Mouse (Mus musculus) midbrain, embryonic 14.5 days (tissue): ENCODE results near the gene Col6a1. TPM values are rescaled to one million over a fixed set of nuclear protein-coding genes. Genes with fewer than 3 reads are reported as not detected.

ENCODE experiments used
- ATAC-seq: fragments of 200-750 bp; cut with Nextera tagmentation; 2 replicates; pipeline ENCODE4 v1.8.0; 2017; ENCODE audit warnings: moderate number of reproducible peaks, moderate library complexity; ENCODE audit not compliant: low FRiP score, low TSS enrichment
- DNase-seq: peaks from one replicate; pipeline ENCODE4 v3.0.0-alpha.2; 2015
- H3K27ac ChIP-seq: fragments of 300-500 bp; sonication (generic); replicated peaks from 2 replicates; pipeline ENCODE4 v1.5.1; 2014; ENCODE audit warnings: mild to moderate bottlenecking, low read depth, low read length, moderate library complexity
- H3K27me3 ChIP-seq: fragments of 300-500 bp; sonication (generic); 2 replicates; pipeline ENCODE4 v1.6.1; 2014; ENCODE audit warnings: low read length, control low read depth, mixed read lengths; ENCODE audit not compliant: control insufficient read depth, insufficient read depth
- H3K36me3 ChIP-seq: fragments of 300-500 bp; sonication (generic); 2 replicates; pipeline ENCODE4 v1.6.1; 2014; ENCODE audit warnings: low read length, control low read depth; ENCODE audit not compliant: control insufficient read depth, insufficient read depth
- H3K4me1 ChIP-seq: fragments of 300-500 bp; sonication (generic); 2 replicates; pipeline ENCODE4 v1.6.1; 2014; ENCODE audit warnings: mild to moderate bottlenecking, antibody characterized with exemption, low read length, control low read depth; ENCODE audit not compliant: control insufficient read depth, insufficient read depth
- H3K4me2 ChIP-seq: fragments of 300-500 bp; sonication (generic); 2 replicates; pipeline ENCODE4 v1.6.1; 2014; ENCODE audit warnings: mild to moderate bottlenecking, low read length, moderate library complexity
- H3K4me3 ChIP-seq: fragments of 300-500 bp; sonication (generic); replicated peaks from 2 replicates; pipeline ENCODE4 v1.5.1; 2014; ENCODE audit warnings: low read depth, low read length
- H3K9ac ChIP-seq: fragments of 300-500 bp; sonication (generic); replicated peaks from 2 replicates; pipeline ENCODE4 v1.6.1; 2014; ENCODE audit warnings: mild to moderate bottlenecking, low read length, moderate library complexity
- H3K9me3 ChIP-seq: fragments of 300-500 bp; sonication (generic); 2 replicates; pipeline ENCODE4 v1.6.1; 2016; ENCODE audit warnings: low read length, control low read depth, mixed read lengths; ENCODE audit not compliant: control insufficient read depth
- WGBS: fragments of 180-500 bp; shearing (Covaris S2); extraction: QIAGEN DNeasy Blood & Tissue Kit; methylation state at CpG from one replicate; pipeline ENCODE4 v1.1.7; 2014; 5-methylcytosine and 5-hydroxymethylcytosine counted together
- polyA plus RNA-seq: library from polyadenylated mRNA; unstranded; fragments of >200 nt; fragmentation: Nextera tagmentation; extraction: Ambion mirVana; gene quantifications from 2 replicates; pipeline ENCODE4 v1.2.1, GENCODE M21; 2014

Gene Col6a1
- polyA plus RNA-seq, 1 experiment from 2014 or later: 15.7 TPM

DNA sequence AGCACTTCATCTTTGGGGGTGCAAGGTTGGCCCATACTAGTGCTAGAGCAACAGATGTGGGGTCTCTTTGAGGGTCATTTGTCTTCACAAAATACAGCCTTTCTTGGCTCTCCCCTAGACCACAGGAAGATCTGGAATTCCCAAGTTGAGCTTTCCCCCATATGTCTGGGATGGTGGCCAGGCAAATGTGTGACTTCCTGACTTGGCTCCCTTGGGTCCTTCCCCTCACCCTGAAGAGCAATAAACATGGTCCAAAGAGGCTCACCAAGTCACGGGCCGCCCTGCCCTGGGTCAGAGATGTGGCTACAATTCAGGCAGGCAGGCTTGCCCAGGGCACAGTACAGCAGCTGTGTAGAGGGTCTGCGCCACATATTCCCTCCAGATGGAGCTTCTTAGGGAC is 44.1 kb downstream of the Col6a1 start:
- WGBS: 92% methylated on average over 3 of the region's 3 CpGs
- no peak for DNase-seq

DNA sequence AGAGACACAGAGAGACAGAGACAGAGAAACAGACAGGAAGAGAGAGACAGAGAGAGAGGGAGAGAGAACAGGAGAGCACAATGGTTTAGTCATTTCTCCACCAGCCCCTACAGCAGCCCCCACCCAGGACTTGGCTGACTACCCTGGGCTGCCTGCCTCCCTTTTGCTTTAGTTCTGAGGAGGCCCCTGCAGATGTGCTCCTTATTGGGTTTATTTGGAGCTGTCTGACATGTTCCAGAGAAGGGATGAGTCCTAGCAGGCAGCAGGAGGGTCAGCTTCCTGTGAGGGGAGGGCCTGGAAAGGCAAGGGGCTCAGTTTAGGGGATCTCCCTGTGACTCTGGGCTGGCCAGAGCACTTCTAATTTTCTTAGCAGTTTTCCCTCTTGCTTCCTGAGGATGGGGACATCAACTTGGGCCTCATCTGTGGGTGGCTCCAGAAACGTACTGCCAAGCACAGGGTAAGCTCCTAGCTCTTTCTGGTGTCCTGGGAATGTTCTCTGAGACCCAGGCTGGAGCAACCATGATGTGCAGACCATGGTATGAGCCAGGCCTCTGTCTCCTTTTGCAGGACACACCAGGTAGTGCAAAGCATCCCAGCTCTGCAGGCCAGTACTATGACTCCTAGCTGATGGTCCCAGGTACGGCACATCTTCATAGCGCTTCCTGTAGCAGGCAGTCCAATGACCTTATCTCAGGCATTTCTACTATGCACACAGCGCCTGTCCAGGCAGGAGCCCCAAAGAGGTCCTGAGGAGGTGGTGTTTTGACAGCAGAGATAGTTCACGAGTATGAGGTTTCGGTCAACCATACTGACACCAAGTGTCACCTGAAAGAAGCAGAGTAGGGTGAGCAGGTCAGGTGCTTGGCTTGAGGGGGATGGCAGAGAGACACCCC is 45.0 kb downstream of the Col6a1 start:
- no peaks in the 10 kb centered on the region for H3K4me1 ChIP-seq
- WGBS: 88% methylated on average over 6 of the region's 6 CpGs
- no peak overlapping the region for H3K27ac ChIP-seq
- no peak for DNase-seq
- H3K4me2 ChIP-seq: no peak overlapping the region
- no peak overlapping the region for H3K9ac ChIP-seq
- H3K36me3 ChIP-seq: no peaks in the 10 kb centered on the region
- no peak for ATAC-seq
- no peaks in the 10 kb centered on the region for H3K9me3 ChIP-seq
- H3K27me3 ChIP-seq: no peaks in the 10 kb centered on the region
- H3K4me3 ChIP-seq: no peak overlapping the region

More for the DNA sequence above, 44.1 kb downstream of the Col6a1 start:
- Histone ChIP-seq H3K27me3 (no peaks in the 10 kb centered on the region), H3K27ac (no peak overlapping the region), H3K4me1 (no peaks in the 10 kb centered on the region), H3K4me3 (no peak overlapping the region), H3K36me3 (no peaks in the 10 kb centered on the region), H3K9ac (no peak overlapping the region), H3K4me2 (no peak overlapping the region), H3K9me3 (no peaks in the 10 kb centered on the region)
- ATAC-seq: no peak

DNA sequence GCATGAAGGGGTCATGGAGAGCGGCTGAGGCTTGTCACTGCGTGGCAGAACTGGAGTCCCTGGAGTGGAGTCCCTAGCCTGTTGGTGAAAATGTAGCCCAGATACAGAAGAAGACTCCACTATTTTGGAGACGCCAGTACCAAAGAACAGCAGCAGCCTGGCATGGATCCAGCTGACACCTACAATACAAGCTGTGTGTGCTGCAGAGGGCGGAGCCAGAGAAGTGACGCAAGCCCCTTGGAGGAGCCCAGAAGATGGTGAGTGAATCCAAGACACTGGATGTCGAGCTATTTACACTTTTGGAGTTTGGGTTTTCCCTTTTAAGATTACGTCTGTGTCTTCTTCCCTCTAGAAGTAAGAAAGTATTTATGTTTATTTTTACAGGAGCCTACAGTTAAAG is 47.8 kb downstream of the Col6a1 start:
- no peaks in the 10 kb centered on the region for H3K27me3 ChIP-seq
- no peak overlapping the region for H3K9ac ChIP-seq
- ATAC-seq (no peak), DNase-seq (no peak)
- no peak overlapping the region for H3K4me3 ChIP-seq
- H3K4me2 ChIP-seq: no peak overlapping the region
- H3K4me1 ChIP-seq: no peaks in the 10 kb centered on the region
- H3K9me3 ChIP-seq: no peaks in the 10 kb centered on the region
- WGBS: 75% methylated on average over 7 of the region's 7 CpGs
- H3K36me3 ChIP-seq: no peaks in the 10 kb centered on the region
- H3K27ac ChIP-seq: no peak overlapping the region

DNA sequence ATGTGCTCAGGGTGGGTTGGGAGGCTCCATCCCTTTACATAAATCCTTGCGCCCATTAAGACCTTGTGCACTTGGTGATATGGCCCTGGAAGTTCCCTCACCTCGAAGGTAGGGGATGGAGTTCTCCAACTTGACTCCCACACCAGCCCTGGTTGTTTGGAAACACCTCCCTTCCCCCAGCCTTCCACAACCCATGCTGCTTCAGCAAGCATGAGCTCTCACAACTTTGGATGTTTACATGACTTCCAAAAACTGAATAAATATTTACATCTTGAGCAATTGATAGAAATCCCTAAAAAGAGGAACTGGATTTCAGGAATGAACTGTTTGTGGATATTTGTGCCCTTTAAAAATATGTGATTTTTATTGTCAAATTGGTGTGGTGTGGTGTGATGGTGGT is 50.7 kb downstream of the Col6a1 start:
- Histone ChIP-seq H3K4me2 (no peak overlapping the region), H3K9ac (no peak overlapping the region), H3K4me1 (no peaks in the 10 kb centered on the region), H3K9me3 (no peaks in the 10 kb centered on the region), H3K27me3 (no peaks in the 10 kb centered on the region), H3K27ac (no peak overlapping the region), H3K36me3 (no peaks in the 10 kb centered on the region), H3K4me3 (no peak overlapping the region)
- no peak for DNase-seq
- WGBS: 88% methylated on average over 2 of the region's 2 CpGs
- no peak for ATAC-seq

DNA sequence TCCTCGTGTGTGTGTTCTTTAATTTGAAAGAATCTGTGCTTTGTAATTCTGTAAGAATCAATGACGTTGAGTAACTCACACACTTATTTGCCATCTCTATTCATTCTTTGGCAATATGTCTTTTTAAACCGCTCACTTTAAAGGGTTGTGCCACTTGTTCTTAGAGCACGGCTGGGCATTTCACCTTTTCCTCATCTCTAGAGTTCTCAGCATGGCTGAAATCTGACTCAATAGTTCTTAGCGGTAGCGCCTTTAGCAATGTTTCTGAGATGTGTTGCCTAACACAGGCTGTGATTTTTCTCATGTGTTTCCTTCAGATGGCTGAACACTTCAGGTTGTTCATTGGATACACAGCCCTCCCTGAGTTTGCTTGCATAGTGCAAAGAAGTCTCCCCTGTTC is 51.4 kb downstream of the Col6a1 start:
- Histone ChIP-seq H3K27me3 (no peaks in the 10 kb centered on the region), H3K9ac (no peak overlapping the region), H3K27ac (no peak overlapping the region), H3K36me3 (no peaks in the 10 kb centered on the region), H3K9me3 (no peaks in the 10 kb centered on the region), H3K4me2 (no peak overlapping the region), H3K4me1 (no peaks in the 10 kb centered on the region), H3K4me3 (no peak overlapping the region)
- 90% methylated on average over 6 of the region's 6 CpGs for WGBS
- no peak for DNase-seq
- ATAC-seq: no peak

DNA sequence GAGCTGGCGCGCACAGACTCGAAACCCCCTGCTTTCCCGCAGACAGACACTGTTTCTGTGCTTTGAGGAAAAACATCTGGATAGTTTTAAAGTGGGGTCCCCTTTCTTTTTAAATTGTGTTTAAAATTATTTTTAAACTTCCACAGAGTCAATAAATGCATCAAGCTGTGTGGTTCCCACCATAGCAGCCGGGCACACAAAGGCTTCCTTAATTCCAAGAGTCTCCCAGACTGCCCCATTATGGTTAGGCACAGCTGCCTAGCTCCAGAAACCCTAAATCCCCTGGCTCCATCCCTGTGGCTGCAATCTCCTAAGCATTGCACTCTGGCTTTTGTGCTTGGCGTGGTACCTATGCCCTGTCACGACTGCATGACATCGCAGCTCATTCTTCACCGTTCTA is 54.0 kb downstream of the Col6a1 start:
- Histone ChIP-seq H3K36me3 (no peaks in the 10 kb centered on the region), H3K27me3 (no peaks in the 10 kb centered on the region), H3K9ac (no peak overlapping the region), H3K9me3 (peaks cover 2% of the 10 kb centered on the region; the same call in 1 of the 2 replicates), H3K4me2 (no peak overlapping the region), H3K4me3 (no peak overlapping the region), H3K27ac (no peak overlapping the region), H3K4me1 (no peaks in the 10 kb centered on the region)
- WGBS: 90% methylated on average over 9 of the region's 9 CpGs
- ATAC-seq: no peak
- DNase-seq: no peak

DNA sequence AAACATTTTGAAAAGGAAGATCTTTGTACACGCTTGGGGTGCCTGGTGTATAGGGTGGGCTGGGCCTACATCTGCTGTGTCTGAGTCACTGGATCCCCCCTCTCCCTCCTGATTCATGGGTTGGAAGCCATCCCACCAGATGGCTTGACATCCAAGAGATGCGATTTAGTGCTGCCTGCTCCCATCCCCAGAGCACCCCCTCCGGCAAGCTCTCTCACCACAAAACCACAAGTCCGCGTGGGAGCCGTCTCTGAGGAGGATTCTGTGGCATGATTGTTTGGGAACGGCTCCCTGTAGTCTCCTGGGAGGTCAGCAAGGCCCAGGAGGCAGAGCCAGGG is 57.1 kb downstream of the Col6a1 start:
- no peak overlapping the region for H3K4me3 ChIP-seq
- H3K4me2 ChIP-seq: no peak overlapping the region
- H3K4me1 ChIP-seq: no peaks in the 10 kb centered on the region
- no peaks in the 10 kb centered on the region for H3K36me3 ChIP-seq
- WGBS: 77% methylated on average over 7 of the region's 7 CpGs
- H3K27me3 ChIP-seq: no peaks in the 10 kb centered on the region
- H3K9me3 ChIP-seq: peaks cover 10% of the 10 kb centered on the region
- no peak overlapping the region for H3K27ac ChIP-seq
- no peak for DNase-seq
- no peak for ATAC-seq
- H3K9ac ChIP-seq: no peak overlapping the region

DNA sequence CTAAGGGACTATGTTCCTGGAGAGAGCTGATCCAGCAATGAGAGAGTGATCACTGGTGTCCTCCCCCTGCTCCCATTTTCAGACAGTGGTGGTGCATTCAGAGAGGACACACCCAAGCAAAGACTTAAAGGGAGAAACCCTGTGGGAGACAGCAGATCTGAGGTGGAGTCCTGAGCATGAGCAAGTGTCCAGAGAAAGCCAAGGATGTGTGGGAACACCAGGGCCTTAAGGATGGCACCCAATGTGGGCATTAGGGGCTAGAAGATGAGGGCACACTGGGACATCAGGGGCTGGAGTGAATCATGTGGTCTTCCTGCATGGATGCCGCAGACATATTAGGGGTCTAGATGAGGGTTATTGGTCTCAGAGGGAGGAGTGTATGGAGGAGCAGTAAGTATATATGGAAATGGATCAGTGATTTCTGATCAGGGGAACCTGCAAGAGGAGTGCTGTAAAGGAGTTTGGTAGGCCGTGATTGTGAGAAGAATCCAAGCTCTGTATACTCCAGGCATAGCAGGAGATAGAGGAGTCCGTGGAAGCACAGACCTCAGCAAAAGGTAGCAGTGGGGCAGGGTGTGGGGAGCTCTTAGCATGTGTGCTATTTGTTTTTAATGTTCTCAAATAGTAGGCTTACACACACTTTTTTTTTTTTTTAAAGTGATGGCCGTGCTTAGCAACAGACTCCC is 57.6 kb downstream of the Col6a1 start:
- ATAC-seq: no peak
- Histone ChIP-seq H3K27me3 (no peaks in the 10 kb centered on the region), H3K9me3 (peaks cover 10% of the 10 kb centered on the region), H3K27ac (no peak overlapping the region), H3K4me1 (no peaks in the 10 kb centered on the region), H3K9ac (no peak overlapping the region), H3K36me3 (no peaks in the 10 kb centered on the region), H3K4me2 (no peak overlapping the region), H3K4me3 (no peak overlapping the region)
- WGBS: 91% methylated on average over 4 of the region's 4 CpGs
- no peak for DNase-seq
